Mouse (Mus musculus): ENCODE measurements around the gene Lgmn. TPM values are rescaled to one million over a fixed set of nuclear protein-coding genes. Genes with fewer than 3 reads are reported as not detected.

Gene Lgmn
- polyA plus RNA-seq, 1 experiment from 2014 or later = 40.5 TPM

GRCm38 (mm10) chr12:102425048-102425578 lies 14.5 kb downstream of the Lgmn start:
- peaks cover 5% of the 10 kb centered on the region; the same call in 1 of the 2 replicates for H3K4me1 ChIP-seq
- H3K4me3 ChIP-seq = no peak overlapping the region
- WGBS = 91% methylated on average over 4 of the region's 4 CpGs
- H3K36me3 ChIP-seq = peaks cover 27% of the 10 kb centered on the region
- no peaks in the 10 kb centered on the region for H3K9me3 ChIP-seq (replicated peaks)
- no peaks in the 10 kb centered on the region for H3K27me3 ChIP-seq (ENCODE audit: low read depth, poor library complexity, severe bottlenecking)
- peak overlapping the region; percentile 30; the same call in 1 of the 2 replicates for H3K27ac ChIP-seq
- DNase-seq (ENCODE audit: low spot score) = no peak

- WGBS = 85% methylated on average over 2 of the region's 2 CpGs
- H3K36me3 ChIP-seq = peaks cover 27% of the 10 kb centered on the region
- no peak overlapping the region for H3K4me3 ChIP-seq
- no peaks in the 10 kb centered on the region for H3K9me3 ChIP-seq (replicated peaks)
- no peak for DNase-seq (ENCODE audit: low spot score)
- H3K4me1 ChIP-seq = peaks cover 5% of the 10 kb centered on the region; the same call in 1 of the 2 replicates
- H3K27ac ChIP-seq = no peak overlapping the region
- no peaks in the 10 kb centered on the region for H3K27me3 ChIP-seq (ENCODE audit: low read depth, poor library complexity, severe bottlenecking)
These were observed 15.2 kb downstream of the Lgmn start for GRCm38 (mm10) chr12:102424456-102424855.

DNA sequence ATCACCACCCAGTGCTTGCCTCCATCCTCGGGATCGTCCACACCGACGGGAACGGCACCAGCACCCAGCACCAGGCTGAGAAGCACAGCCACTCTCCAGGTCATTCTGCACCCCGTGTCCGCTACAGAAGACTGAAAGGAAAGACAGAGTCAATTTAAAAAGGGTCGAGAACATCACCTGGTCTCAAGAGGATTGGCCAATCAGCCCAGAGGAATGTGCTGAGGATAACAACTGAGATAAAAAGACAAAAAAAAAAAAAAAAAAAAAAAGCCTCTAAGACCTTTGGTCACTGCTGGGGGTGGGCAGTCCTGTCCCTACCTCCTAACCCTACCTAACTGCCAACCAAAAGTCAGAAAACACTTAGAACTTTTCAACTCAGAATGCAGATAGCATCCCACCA lies 16.0 kb downstream of the Lgmn start:
- Histone ChIP-seq H3K36me3 (peaks cover 27% of the 10 kb centered on the region), H3K27ac (no peak overlapping the region), H3K9me3 (replicated peaks) (no peaks in the 10 kb centered on the region), H3K27me3 (ENCODE audit: low read depth, poor library complexity, severe bottlenecking) (no peaks in the 10 kb centered on the region), H3K4me3 (no peak overlapping the region), H3K4me1 (peaks cover 5% of the 10 kb centered on the region; the same call in 1 of the 2 replicates)
- DNase-seq (ENCODE audit: low spot score) = no peak
- 91% methylated on average over 8 of the region's 8 CpGs for WGBS

DNA sequence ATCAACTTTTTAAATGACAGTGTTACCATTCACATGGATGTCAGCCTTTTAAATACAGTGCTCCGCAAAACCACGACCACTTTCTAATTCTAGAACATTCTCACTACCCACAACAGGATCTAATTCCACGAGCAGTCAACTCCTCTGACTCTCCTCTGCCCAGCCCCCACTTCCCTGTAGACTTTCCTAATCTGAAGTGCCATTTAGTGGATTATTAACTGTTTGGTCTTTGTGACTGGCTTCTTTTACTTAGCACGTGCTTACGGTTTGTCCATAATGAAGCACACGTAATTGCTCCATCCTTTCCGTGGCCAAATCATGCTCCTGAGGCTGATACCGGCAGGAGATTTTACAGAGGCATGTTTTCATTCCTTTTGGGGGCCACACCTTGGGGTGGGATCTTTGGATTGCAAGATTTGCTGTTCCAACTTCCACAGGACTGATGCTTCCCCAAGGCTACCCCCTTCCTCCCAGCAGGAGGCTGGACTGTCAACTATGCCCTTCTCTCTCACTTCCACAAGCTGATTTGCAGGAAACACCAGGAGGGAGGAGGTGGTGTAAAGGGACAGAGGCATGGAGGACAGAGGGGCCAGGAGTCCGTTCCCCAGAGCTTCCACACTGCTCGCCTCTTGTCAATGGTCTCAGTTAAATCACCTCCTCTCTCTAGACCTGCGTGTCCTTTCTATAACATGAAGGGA lies 16.8 kb downstream of the Lgmn start:
- H3K9me3 ChIP-seq (replicated peaks) = no peaks in the 10 kb centered on the region
- no peak for DNase-seq (ENCODE audit: low spot score)
- H3K4me3 ChIP-seq = no peak overlapping the region
- H3K4me1 ChIP-seq = peaks cover 5% of the 10 kb centered on the region; the same call in 1 of the 2 replicates
- no peaks in the 10 kb centered on the region for H3K27me3 ChIP-seq (ENCODE audit: low read depth, poor library complexity, severe bottlenecking)
- 92% methylated on average over 11 of the region's 11 CpGs for WGBS
- H3K27ac ChIP-seq = no peak overlapping the region
- H3K36me3 ChIP-seq = peaks cover 27% of the 10 kb centered on the region

GRCm38 (mm10) chr12:102422065-102422464 lies 17.5 kb downstream of the Lgmn start:
- H3K36me3 ChIP-seq = peaks cover 27% of the 10 kb centered on the region
- H3K27me3 ChIP-seq (ENCODE audit: low read depth, poor library complexity, severe bottlenecking) = no peaks in the 10 kb centered on the region
- no peak overlapping the region for H3K4me3 ChIP-seq
- H3K4me1 ChIP-seq = peaks cover 5% of the 10 kb centered on the region; the same call in 1 of the 2 replicates
- H3K27ac ChIP-seq = no peak overlapping the region
- no peaks in the 10 kb centered on the region for H3K9me3 ChIP-seq (replicated peaks)
- DNase-seq (ENCODE audit: low spot score) = no peak
- WGBS = 94% methylated on average over 6 of the region's 6 CpGs

GRCm38 (mm10) chr12:102420168-102420890 lies 19.3 kb downstream of the Lgmn start:
- H3K27ac ChIP-seq = no peak overlapping the region

GRCm38 (mm10) chr12:102419544-102419943 lies 20.1 kb downstream of the Lgmn start:
- Histone ChIP-seq H3K4me1 (0 out of 2 replicates have a peak, but pooled peaks cover 5% of the 10 kb centered on the region), H3K36me3 (peaks cover 20% of the 10 kb centered on the region), H3K9me3 (replicated peaks) (no peaks in the 10 kb centered on the region), H3K4me3 (no peak overlapping the region), H3K27me3 (ENCODE audit: low read depth, poor library complexity, severe bottlenecking) (no peaks in the 10 kb centered on the region), H3K27ac (no peak overlapping the region)
- WGBS = 76% methylated on average over 3 of the region's 3 CpGs
- DNase-seq (ENCODE audit: low spot score) = no peak

More at GRCm38 (mm10) chr12:102420168-102420890, 19.3 kb downstream of the Lgmn start:
- Histone ChIP-seq H3K4me3 (no peak overlapping the region), H3K36me3 (peaks cover 20% of the 10 kb centered on the region), H3K9me3 (replicated peaks) (no peaks in the 10 kb centered on the region), H3K4me1 (peaks cover 10% of the 10 kb centered on the region; the same call in 1 of the 2 replicates), H3K27me3 (ENCODE audit: low read depth, poor library complexity, severe bottlenecking) (no peaks in the 10 kb centered on the region)
- 92% methylated on average over 10 of the region's 10 CpGs for WGBS
- no peak for DNase-seq (ENCODE audit: low spot score)

DNA sequence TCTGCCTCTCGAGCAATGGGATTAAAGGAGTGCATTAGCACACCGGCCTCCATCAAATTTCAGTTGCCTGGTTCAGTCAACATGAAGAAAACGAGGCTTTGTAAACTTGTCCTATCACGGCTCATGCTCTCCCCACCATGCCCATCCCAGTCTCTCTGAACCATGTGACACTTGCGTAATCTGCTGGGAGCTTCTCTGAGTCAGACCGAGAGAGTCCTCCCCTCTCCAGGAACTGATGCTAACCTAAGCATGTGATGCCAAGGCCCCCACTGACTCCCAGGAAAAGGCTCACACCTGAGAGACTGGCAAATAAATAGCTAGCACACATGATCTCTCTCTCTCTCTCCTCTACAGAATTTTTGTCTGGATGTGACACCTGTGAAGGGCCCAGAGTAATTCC lies 21.9 kb downstream of the Lgmn start:
- 0 out of 2 replicates have a peak, but pooled peaks cover 5% of the 10 kb centered on the region for H3K4me1 ChIP-seq
- H3K36me3 ChIP-seq = peaks cover 20% of the 10 kb centered on the region
- H3K9me3 ChIP-seq (replicated peaks) = no peaks in the 10 kb centered on the region
- H3K27ac ChIP-seq = no peak overlapping the region
- 93% methylated on average over 6 of the region's 6 CpGs for whole genome bisulfite sequencing
- DNase-seq (ENCODE audit: low spot score) = no peak
- H3K4me3 ChIP-seq = no peak overlapping the region
- no peaks in the 10 kb centered on the region for H3K27me3 ChIP-seq (ENCODE audit: low read depth, poor library complexity, severe bottlenecking)

DNA sequence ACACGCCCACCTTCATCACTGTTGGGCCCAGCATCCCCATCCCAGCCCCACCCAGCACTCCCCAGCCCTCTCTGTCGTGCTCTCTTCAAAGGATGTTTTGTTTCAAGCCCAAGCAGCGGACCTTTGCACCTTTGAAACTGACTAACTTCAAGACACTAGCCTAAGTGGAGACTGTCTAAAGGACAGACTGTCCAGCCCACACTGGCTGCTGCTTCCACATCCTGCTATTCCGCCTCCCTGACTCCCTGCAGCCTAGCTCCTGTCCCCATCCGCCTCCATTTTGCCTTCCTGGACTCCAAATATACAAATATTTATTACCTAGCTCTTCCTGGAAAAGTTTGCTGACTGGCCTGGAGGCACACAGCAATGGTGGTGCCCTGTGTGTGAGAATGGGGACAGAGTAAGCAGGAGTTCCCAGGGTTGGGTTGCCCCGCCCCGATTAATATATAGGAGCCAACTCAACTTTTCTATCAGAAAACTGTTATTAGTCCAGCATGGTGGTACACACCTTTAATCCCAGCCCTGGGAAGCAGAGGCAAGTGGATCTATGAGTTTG lies 22.6 kb downstream of the Lgmn start:
- peaks cover 15% of the 10 kb centered on the region for H3K36me3 ChIP-seq
- H3K27me3 ChIP-seq (ENCODE audit: low read depth, poor library complexity, severe bottlenecking) = no peaks in the 10 kb centered on the region
- H3K9me3 ChIP-seq (replicated peaks) = no peaks in the 10 kb centered on the region
- no peak for DNase-seq (ENCODE audit: low spot score)
- no peak overlapping the region; the same call in 1 of the 2 replicates for H3K27ac ChIP-seq
- H3K4me1 ChIP-seq = 0 out of 2 replicates have a peak, but pooled peaks cover 5% of the 10 kb centered on the region
- 77% methylated on average over 7 of the region's 7 CpGs for WGBS
- no peak overlapping the region for H3K4me3 ChIP-seq

DNA sequence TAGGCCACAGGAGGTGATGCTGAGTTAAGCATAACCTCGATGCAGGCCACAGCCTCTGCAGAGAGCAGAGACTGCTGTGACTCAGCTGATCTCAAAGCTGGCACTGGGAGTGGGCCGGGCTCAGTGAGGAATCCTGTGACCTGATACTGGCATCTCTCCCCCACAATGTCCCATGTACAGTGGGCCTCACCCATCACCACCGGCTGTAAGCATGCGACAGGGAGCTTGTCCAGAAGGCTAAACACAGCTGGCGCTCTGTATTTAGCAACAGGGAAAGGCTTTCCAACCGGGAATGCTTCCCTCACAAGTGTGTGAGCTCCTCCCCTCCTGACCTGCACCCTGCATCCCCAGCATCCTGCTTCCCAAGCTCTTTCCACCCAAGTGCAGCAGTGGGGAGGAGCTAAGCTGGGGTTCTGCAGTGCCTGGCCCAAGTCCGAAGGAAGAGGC lies 23.2 kb downstream of the Lgmn start:
- Histone ChIP-seq H3K36me3 (peaks cover 11% of the 10 kb centered on the region), H3K27ac (no peak overlapping the region; the same call in 1 of the 2 replicates), H3K9me3 (replicated peaks) (no peaks in the 10 kb centered on the region), H3K4me3 (no peak overlapping the region), H3K27me3 (ENCODE audit: low read depth, poor library complexity, severe bottlenecking) (no peaks in the 10 kb centered on the region), H3K4me1 (0 out of 2 replicates have a peak, but pooled peaks cover 5% of the 10 kb centered on the region)
- WGBS = 54% methylated on average over 7 of the region's 7 CpGs
- no peak for DNase-seq (ENCODE audit: low spot score)

- Histone ChIP-seq H3K9me3 (replicated peaks) (no peaks in the 10 kb centered on the region), H3K4me3 (no peak overlapping the region), H3K27me3 (ENCODE audit: low read depth, poor library complexity, severe bottlenecking) (no peaks in the 10 kb centered on the region), H3K27ac (no peak overlapping the region), H3K36me3 (peaks cover 9% of the 10 kb centered on the region), H3K4me1 (0 out of 2 replicates have a peak, but pooled peaks cover 5% of the 10 kb centered on the region)
- 92% methylated on average over 6 of the region's 6 CpGs for WGBS
- no peak for DNase-seq (ENCODE audit: low spot score)
These were observed 24.9 kb downstream of the Lgmn start for GRCm38 (mm10) chr12:102414686-102415085.

DNA sequence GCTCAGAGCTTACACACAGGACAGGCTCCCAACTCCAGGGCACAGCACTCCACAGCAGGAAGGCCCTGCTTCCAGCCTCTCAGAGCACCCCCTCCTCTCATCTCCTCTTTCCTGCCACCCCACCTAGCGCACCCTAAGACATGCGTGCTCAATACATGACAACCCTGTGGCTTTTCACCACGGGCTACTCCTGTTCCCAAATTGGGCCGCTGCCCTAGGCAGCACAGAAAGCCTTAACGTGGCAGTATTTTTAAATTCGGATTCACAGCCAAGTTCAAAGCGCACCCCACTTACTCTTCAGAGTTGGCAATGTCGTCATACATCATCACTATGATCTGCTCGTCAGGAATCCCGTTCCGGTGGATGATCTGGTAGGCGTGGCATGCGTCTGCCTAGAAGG lies 26.4 kb downstream of the Lgmn start:
- Histone ChIP-seq H3K27me3 (ENCODE audit: low read depth, poor library complexity, severe bottlenecking) (no peaks in the 10 kb centered on the region), H3K27ac (no peak overlapping the region), H3K9me3 (replicated peaks) (no peaks in the 10 kb centered on the region), H3K4me3 (no peak overlapping the region), H3K36me3 (peaks cover 9% of the 10 kb centered on the region), H3K4me1 (0 out of 2 replicates have a peak, but pooled peaks cover 5% of the 10 kb centered on the region)
- WGBS = 93% methylated on average over 13 of the region's 13 CpGs
- no peak for DNase-seq (ENCODE audit: low spot score)
